Mouse (Mus musculus): Measurements from ENCODE around the gene Timp2. TPM values are rescaled to one million over a fixed set of nuclear protein-coding genes. Genes with fewer than 3 reads are reported as not detected.
A peak's percentile ranks its signal among the peaks of the same experiment; 100 is the strongest.

Timp2 gene
- polyA plus RNA-seq, 1 experiment from 2014 or later, result 115 TPM

- no peaks in the 10 kb centered on the region for H3K27me3 ChIP-seq
- no peak for ATAC-seq (ENCODE audit: insufficient number of reproducible peaks, insufficient read depth, low FRiP score, low TSS enrichment)
- 90% methylated on average over 8 of the region's 8 CpGs for WGBS
- H3K4me1 ChIP-seq, result peaks cover under 1% of the 10 kb centered on the region
- H3K4me3 ChIP-seq, result no peak overlapping the region
- peaks cover 89% of the 10 kb centered on the region for H3K36me3 ChIP-seq
- H3K9ac ChIP-seq, result no peak overlapping the region
- H3K9me3 ChIP-seq, result no peaks in the 10 kb centered on the region
- no peak overlapping the region for H3K4me2 ChIP-seq (replicated peaks)
- H3K27ac ChIP-seq, result no peak overlapping the region
These were observed 95.5 kb downstream of the Timp2 start for GRCm38 (mm10) chr11:118260081-118260480.

DNA sequence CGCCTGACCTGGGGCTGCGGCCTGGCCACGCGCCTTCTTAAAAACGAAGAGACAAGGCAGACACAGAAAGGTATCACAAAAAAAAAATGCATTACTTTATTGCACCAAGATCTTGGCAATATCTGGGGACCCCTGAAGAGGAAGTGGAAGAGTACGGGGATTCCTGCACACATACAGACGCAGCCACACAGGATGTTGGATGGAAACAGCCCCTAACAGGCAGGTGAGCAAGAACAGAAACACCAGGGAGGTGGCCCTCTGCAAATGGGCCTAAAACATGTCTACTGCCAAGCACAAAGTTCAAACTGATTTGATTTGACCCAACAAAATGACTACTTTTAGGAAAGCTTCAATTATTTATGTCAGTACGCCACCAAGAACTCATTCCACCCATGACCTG, 96.0 kb downstream of the Timp2 start:
- H3K9me3 ChIP-seq, result no peaks in the 10 kb centered on the region
- H3K4me3 ChIP-seq, result no peak overlapping the region
- peaks cover 84% of the 10 kb centered on the region for H3K36me3 ChIP-seq
- H3K27me3 ChIP-seq, result no peaks in the 10 kb centered on the region
- 93% methylated on average over 8 of the region's 8 CpGs for WGBS
- H3K4me2 ChIP-seq (replicated peaks), result no peak overlapping the region
- ATAC-seq (ENCODE audit: insufficient number of reproducible peaks, insufficient read depth, low FRiP score, low TSS enrichment), result no peak
- H3K4me1 ChIP-seq, result peaks cover 6% of the 10 kb centered on the region
- no peak overlapping the region for H3K27ac ChIP-seq
- H3K9ac ChIP-seq, result no peak overlapping the region

- WGBS, result 90% methylated on average over 7 of the region's 7 CpGs
- H3K9ac ChIP-seq, result no peak overlapping the region
- no peak overlapping the region for H3K4me3 ChIP-seq
- no peaks in the 10 kb centered on the region for H3K9me3 ChIP-seq
- no peak overlapping the region for H3K4me2 ChIP-seq (replicated peaks)
- H3K36me3 ChIP-seq, result peaks cover 52% of the 10 kb centered on the region
- H3K27ac ChIP-seq, result no peak overlapping the region
- H3K4me1 ChIP-seq, result peaks cover 18% of the 10 kb centered on the region
- no peak for ATAC-seq (ENCODE audit: insufficient number of reproducible peaks, insufficient read depth, low FRiP score, low TSS enrichment)
- no peaks in the 10 kb centered on the region for H3K27me3 ChIP-seq
These were observed 99.2 kb downstream of the Timp2 start for GRCm38 (mm10) chr11:118256371-118256770.

DNA sequence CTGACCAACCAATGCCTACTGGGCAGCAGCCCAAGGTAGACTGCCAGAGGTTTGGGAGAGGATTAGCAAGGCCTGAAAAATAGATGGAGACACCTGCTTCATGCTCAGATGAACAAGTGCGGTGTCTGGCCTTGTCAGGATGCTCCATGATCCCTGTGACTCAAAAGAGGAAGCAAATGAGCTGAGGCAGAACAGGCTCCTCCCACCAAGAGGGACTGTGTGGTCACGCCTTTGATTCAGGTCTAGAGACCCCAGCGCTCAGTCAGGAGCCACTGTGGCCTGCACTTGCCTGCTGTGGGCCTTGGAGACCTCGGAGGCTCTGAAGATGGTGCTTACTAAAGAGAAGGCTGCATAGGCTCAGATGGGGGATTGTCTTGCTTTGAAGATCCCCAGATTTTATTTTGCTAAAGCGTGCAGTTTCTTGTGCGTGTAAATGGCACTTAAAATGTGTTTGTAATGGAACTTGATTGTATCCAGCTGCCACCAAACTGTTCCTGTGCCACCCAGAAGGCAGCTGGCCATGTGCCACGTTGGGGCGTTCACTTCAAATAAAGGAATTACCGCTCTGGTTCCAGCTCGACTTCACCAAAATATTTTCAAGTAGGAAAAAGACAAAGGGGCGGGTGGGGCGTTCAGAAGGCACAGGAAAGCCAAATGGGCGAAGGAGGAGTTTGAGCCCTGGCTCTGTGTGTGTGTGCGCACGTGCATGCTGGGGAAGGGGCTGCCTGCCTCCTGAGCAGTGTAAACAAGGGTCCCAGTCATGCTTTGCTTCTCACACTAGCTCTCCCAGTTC, 101.2 kb downstream of the Timp2 start:
- peak overlapping the region; percentile 91 for H3K27ac ChIP-seq
- H3K4me3 ChIP-seq, result no peak overlapping the region
- H3K36me3 ChIP-seq, result peaks cover 31% of the 10 kb centered on the region
- 34% methylated on average over 15 of the region's 15 CpGs for WGBS
- ATAC-seq (ENCODE audit: insufficient number of reproducible peaks, insufficient read depth, low FRiP score, low TSS enrichment), result peak; percentile 38; the same call in 1 of the 2 replicates
- peak overlapping the region; percentile 22 for H3K4me2 ChIP-seq (replicated peaks)
- H3K9ac ChIP-seq, result peak overlapping the region; percentile 32; the same call in 1 of the 2 replicates
- no peaks in the 10 kb centered on the region for H3K9me3 ChIP-seq
- peaks cover 18% of the 10 kb centered on the region for H3K4me1 ChIP-seq
- no peaks in the 10 kb centered on the region for H3K27me3 ChIP-seq

DNA sequence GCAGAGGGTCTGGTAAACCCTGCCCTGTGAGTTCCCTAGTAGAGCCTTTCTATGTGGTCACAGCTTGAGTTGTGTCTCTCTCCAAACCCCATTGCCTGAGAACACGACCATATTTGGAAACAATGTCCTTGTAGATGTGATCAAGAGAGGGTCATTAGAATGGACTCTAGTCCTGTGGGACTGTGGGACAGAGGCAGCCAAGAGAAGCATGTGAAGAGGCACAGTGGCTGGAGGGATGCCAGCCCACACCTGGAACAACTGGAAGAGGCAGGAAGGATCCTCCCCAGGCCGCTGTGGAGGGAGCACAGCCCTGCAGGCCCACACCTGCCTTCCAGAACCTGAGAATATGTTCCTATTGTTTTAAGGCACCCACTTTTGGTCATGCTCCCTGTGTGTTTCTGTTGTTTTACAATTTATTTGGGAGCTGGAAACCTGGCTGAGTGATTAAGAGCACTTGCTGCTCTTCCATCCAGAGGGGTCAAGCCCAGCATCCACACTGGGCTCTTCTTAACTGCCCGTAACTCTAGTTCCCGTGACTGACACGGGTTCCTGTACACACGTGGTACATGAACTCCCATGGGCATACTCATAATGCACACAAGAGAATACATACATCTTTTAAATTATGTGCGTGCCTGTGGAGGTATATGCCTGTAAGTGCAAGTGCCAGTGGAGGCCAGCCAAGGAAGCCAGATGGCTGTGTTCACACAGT, 101.9 kb downstream of the Timp2 start:
- Histone ChIP-seq H3K4me1 (peaks cover 22% of the 10 kb centered on the region), H3K36me3 (peaks cover 24% of the 10 kb centered on the region), H3K4me2 (replicated peaks) (no peak overlapping the region), H3K9ac (no peak overlapping the region), H3K27ac (peak overlapping the region; percentile 91), H3K9me3 (no peaks in the 10 kb centered on the region), H3K27me3 (no peaks in the 10 kb centered on the region), H3K4me3 (no peak overlapping the region)
- WGBS, result 83% methylated on average over 7 of the region's 7 CpGs
- no peak for ATAC-seq (ENCODE audit: insufficient number of reproducible peaks, insufficient read depth, low FRiP score, low TSS enrichment)

Other genes starting within 250 kb of the Timp2 start
- 0.23 and 0.27 TPM in 2 replicates for gene Dnah17, start 225.1 kb downstream of the Timp2 start, polyA plus RNA-seq (2016; fragmentation: Nextera tagmentation; extraction: Ambion mirVana)
- 20.4 and 21.5 TPM in 2 replicates for gene Cyth1, start 107.1 kb downstream of the Timp2 start, polyA plus RNA-seq (2016; fragmentation: Nextera tagmentation; extraction: Ambion mirVana)
- 21.3 and 22.2 TPM in 2 replicates for gene Usp36, start 65.5 kb downstream of the Timp2 start, polyA plus RNA-seq (2016; fragmentation: Nextera tagmentation; extraction: Ambion mirVana)
- gene Cep295nl, start 13.2 kb downstream of the Timp2 start, polyA plus RNA-seq (2016; fragmentation: Nextera tagmentation; extraction: Ambion mirVana), result 0.60 and 0.70 TPM in 2 replicates
- 1.4 and 2.7 TPM in 2 replicates for gene Lgals3bp, start 46.4 kb upstream of the Timp2 start, polyA plus RNA-seq (2016; fragmentation: Nextera tagmentation; extraction: Ambion mirVana)
- gene Cant1, start 63.3 kb upstream of the Timp2 start, polyA plus RNA-seq (2016; fragmentation: Nextera tagmentation; extraction: Ambion mirVana), result 33.4 and 35.5 TPM in 2 replicates
- 5.7 and 6.7 TPM in 2 replicates for gene C1qtnf1, start 72.5 kb upstream of the Timp2 start, polyA plus RNA-seq (2016; fragmentation: Nextera tagmentation; extraction: Ambion mirVana)
- gene Engase, start 121.1 kb upstream of the Timp2 start, polyA plus RNA-seq (2016; fragmentation: Nextera tagmentation; extraction: Ambion mirVana), result 7.1 and 8.9 TPM in 2 replicates

Data from embryonic facial prominence, embryonic 12.5 days (tissue).